Mouse (Mus musculus) erythroblast, embryonic 14.5 days (primary cell): ENCODE results near the gene Plxnc1.

Experiments used
- GATA1 ChIP-seq: IDR thresholded peaks from 2 replicates; pipeline ENCODE4 v1.6.1; 2012; ENCODE audit warnings: low read length, inconsistent platforms, mixed read lengths
- TAL1 ChIP-seq: IDR thresholded peaks from 3 replicates; pipeline ENCODE4 v1.6.1; 2012; ENCODE audit warnings: low read length, inconsistent platforms, mixed read lengths

DNA sequence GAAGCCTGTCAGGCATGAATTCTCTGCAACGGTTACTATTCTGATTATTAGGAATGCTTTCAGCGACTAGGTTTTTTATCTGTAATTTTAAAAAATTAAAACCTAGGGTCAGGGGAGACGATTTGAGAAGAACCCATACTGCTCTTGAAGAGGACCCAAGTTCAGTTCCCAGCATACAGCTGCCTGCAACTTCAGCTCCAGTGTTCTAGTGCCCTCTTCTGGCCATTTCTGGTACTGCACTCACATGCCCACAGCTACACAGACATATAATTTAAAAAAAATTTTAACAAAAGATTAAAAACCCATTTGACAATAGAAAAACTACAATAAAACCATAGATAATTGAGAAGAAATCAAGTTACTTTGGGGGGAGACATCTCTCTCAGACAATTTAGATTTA is 20.5 kb upstream of the Plxnc1 start:
- TF ChIP-seq TAL1 (no peak), GATA1 (no peak)
